Mouse (Mus musculus) lung, embryonic 16.5 days (tissue): ENCODE measurements at regions not wholly inside any gene's neighbourhood (a gene's known extent, or its start where the extent isn't known, plus 50 kb on each side); places are given as distances from the start of the nearest gene placed in this dataset.

ENCODE experiments used
- ATAC-seq: fragments of 200-750 bp; cut with Nextera tagmentation; 2 replicates; pipeline ENCODE4 v1.8.0; 2017; ENCODE audit warnings: low read depth, mild to moderate bottlenecking, moderate library complexity
- H3K27ac ChIP-seq: fragments of 300-500 bp; sonication (generic); 2 replicates; pipeline ENCODE4 v1.5.1; 2014; ENCODE audit warnings: mild to moderate bottlenecking, control low read depth, low read length
- H3K27me3 ChIP-seq: fragments of 300-500 bp; sonication (generic); 2 replicates; pipeline ENCODE4 v1.6.1; 2014; ENCODE audit warnings: low read depth, low read length, mixed read lengths; ENCODE audit not compliant: control insufficient read depth, insufficient read depth
- H3K36me3 ChIP-seq: fragments of 300-500 bp; sonication (generic); 2 replicates; pipeline ENCODE4 v1.6.1; 2014; ENCODE audit warnings: low read length; ENCODE audit not compliant: control insufficient read depth, insufficient read depth
- H3K4me1 ChIP-seq: fragments of 300-500 bp; sonication (generic); replicated peaks from 2 replicates; pipeline ENCODE4 v1.6.1; 2014; ENCODE audit warnings: low read length, mixed read lengths; ENCODE audit not compliant: control insufficient read depth, insufficient read depth
- H3K4me2 ChIP-seq: fragments of 300-500 bp; sonication (generic); 2 replicates; pipeline ENCODE4 v1.6.1; 2014; ENCODE audit warnings: low read depth, low read length, control low read depth
- H3K4me3 ChIP-seq: fragments of 300-500 bp; sonication (generic); 2 replicates; pipeline ENCODE4 v1.5.1; 2014; ENCODE audit warnings: mild to moderate bottlenecking, low read length, control low read depth
- H3K9ac ChIP-seq: fragments of 300-500 bp; sonication (generic); 2 replicates; pipeline ENCODE4 v1.6.1; 2014; ENCODE audit warnings: low read length, control low read depth
- H3K9me3 ChIP-seq: fragments of 300-500 bp; sonication (generic); 2 replicates; pipeline ENCODE4 v1.6.1; 2016; ENCODE audit warnings: low read length; ENCODE audit not compliant: control insufficient read depth
- WGBS: fragments of 180-500 bp; shearing (Covaris S2); extraction: QIAGEN DNeasy Blood & Tissue Kit; methylation state at CpG from one replicate; pipeline ENCODE4 v1.1.7; 2014; 5-methylcytosine and 5-hydroxymethylcytosine counted together

- Histone ChIP-seq H3K27me3 (no peaks in the 10 kb centered on the region), H3K27ac (peak overlapping the region; percentile 8; the same call in 1 of the 2 replicates), H3K36me3 (no peaks in the 10 kb centered on the region), H3K9ac (no peak overlapping the region), H3K4me3 (no peak overlapping the region), H3K9me3 (no peaks in the 10 kb centered on the region; the same call in 1 of the 2 replicates), H3K4me2 (no peak overlapping the region), H3K4me1 (peaks cover 3% of the 10 kb centered on the region; the same call in 1 of the 2 replicates)
- peak; percentile 80 for ATAC-seq
- 30% methylated on average over 3 of the region's 3 CpGs for WGBS
These were observed 612.5 kb upstream of the Klf6 start for GRCm38 (mm10) chr13:5248671-5249391.

DNA sequence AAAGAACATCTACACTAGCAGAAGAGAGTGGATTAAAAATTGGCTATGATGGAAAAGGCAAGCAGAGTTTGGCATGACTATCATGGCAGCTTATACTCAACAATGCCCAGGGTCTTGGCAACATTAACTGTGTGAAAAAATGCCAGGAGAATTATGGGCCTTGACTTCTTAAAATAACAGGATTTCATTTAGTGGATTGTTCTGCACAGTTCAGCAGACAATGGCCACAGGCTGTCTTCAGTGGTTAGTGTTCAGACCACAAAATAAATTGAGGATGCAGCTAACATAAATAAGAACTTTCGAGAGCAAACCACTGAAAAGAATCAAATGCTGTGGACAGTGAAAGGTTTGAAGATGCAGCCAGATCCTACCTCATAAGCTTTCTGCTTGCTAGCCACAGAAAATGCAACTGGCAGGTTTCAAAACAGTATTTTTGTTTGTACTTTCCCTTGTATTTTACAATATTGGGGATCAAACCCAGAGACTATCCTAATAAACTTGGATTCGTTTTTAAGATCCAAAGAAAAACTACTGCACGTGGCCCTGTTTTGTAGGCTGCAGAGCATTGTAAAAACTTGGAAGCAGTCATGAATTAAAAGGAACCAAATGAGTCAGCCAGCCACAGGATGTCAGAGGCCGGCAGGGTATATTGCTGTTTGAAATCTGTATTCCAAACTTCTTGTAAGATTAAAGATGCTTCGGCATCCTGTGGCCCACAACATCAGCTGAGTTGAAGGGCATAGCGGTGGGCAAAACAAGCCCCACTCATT, 603.2 kb upstream of the Klf6 start:
- Histone ChIP-seq H3K27me3 (no peaks in the 10 kb centered on the region), H3K4me3 (no peak overlapping the region), H3K9ac (no peak overlapping the region), H3K27ac (no peak overlapping the region), H3K9me3 (no peaks in the 10 kb centered on the region), H3K4me2 (no peak overlapping the region), H3K36me3 (no peaks in the 10 kb centered on the region), H3K4me1 (no peaks in the 10 kb centered on the region)
- 77% methylated on average over 6 of the region's 6 CpGs for WGBS
- ATAC-seq, result no peak

DNA sequence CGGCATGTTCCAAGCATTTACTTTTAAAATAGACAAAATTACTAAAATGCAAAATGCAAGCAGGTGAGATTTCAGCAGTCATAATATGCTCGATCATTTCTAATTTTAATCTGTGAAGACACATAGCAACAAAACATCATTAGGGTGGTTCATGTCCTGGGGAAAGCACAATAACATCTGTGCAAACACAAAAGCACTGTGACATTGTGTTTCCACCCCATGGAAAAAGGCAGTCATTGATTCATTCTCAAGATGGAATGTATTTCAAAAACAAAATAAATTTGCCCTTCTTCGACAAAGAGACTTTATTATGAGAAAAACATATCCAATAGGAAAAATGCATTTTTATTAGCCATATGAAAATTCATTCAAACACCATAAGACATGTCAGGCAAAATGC, 601.5 kb upstream of the Klf6 start:
- Histone ChIP-seq H3K27me3 (no peaks in the 10 kb centered on the region), H3K4me3 (no peak overlapping the region), H3K4me2 (no peak overlapping the region), H3K9me3 (no peaks in the 10 kb centered on the region), H3K36me3 (no peaks in the 10 kb centered on the region), H3K4me1 (no peaks in the 10 kb centered on the region), H3K27ac (no peak overlapping the region), H3K9ac (no peak overlapping the region)
- 85% methylated on average over 3 of the region's 3 CpGs for WGBS
- no peak for ATAC-seq

- Histone ChIP-seq H3K27me3 (no peaks in the 10 kb centered on the region), H3K9ac (no peak overlapping the region), H3K27ac (no peak overlapping the region), H3K4me3 (no peak overlapping the region), H3K9me3 (no peaks in the 10 kb centered on the region), H3K4me1 (no peaks in the 10 kb centered on the region), H3K4me2 (no peak overlapping the region), H3K36me3 (no peaks in the 10 kb centered on the region)
- ATAC-seq, result peak; percentile 66; the same call in 1 of the 2 replicates
- WGBS, result 37% methylated on average over 1 of the region's 1 CpGs
These were observed 588.6 kb upstream of the Klf6 start for GRCm38 (mm10) chr13:5272506-5273192.

DNA sequence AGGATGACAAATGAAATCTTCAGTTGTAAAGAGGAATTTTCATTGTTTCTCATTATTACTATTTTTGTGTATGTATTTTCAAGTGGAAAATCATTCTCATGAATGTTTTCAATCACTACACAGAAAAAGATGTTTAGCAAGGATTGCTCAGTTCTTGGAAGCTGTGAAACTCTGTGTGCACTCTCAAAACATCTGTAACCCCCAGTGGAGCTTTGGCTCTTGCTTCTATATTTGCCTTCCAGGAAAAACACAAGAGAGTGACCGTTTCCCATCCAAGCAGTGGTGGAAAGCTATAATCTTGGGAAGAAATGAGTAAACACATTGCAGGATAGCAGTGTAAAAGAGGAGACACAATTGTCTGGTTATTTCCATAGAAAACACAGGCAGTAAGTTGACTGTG, 584.7 kb upstream of the Klf6 start:
- no peaks in the 10 kb centered on the region for H3K27me3 ChIP-seq
- no peak overlapping the region for H3K4me3 ChIP-seq
- H3K4me2 ChIP-seq, result no peak overlapping the region
- ATAC-seq, result no peak
- H3K9me3 ChIP-seq, result no peaks in the 10 kb centered on the region
- H3K9ac ChIP-seq, result no peak overlapping the region
- 48% methylated on average over 1 of the region's 1 CpGs for WGBS
- H3K36me3 ChIP-seq, result no peaks in the 10 kb centered on the region
- no peak overlapping the region for H3K27ac ChIP-seq
- H3K4me1 ChIP-seq, result no peaks in the 10 kb centered on the region

- no peaks in the 10 kb centered on the region for H3K9me3 ChIP-seq
- H3K4me1 ChIP-seq, result no peaks in the 10 kb centered on the region
- H3K4me2 ChIP-seq, result no peak overlapping the region
- H3K9ac ChIP-seq, result no peak overlapping the region
- no peak for ATAC-seq
- no peak overlapping the region for H3K4me3 ChIP-seq
- no peaks in the 10 kb centered on the region for H3K36me3 ChIP-seq
- no peak overlapping the region for H3K27ac ChIP-seq
- WGBS, result 69% methylated on average over 1 of the region's 1 CpGs
- H3K27me3 ChIP-seq, result no peaks in the 10 kb centered on the region
These were observed 571.4 kb upstream of the Klf6 start for GRCm38 (mm10) chr13:5289753-5290449.

DNA sequence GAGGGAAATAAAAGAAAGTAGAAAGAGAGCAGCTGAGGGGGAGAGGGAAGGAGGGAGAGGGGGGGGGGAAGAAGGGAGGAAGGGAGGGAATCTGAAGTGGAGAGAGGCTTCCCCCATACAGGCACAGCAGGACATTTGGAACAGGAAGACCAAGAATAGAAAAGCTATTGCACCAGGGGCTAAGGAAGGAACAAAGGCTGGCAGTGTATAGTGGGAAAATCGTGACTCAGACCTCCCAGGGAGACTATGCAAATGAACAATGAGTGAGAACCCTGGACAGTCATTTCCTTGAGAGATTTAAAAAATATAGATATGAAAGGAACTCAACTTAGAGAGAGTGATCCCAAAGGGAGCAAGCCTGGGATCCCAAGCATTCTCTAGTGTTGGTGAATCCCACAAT, 559.1 kb upstream of the Klf6 start:
- no peaks in the 10 kb centered on the region for H3K36me3 ChIP-seq
- no peaks in the 10 kb centered on the region for H3K27me3 ChIP-seq
- ATAC-seq, result peak; percentile 79
- no peaks in the 10 kb centered on the region; the same call in 1 of the 2 replicates for H3K4me1 ChIP-seq
- no peak overlapping the region for H3K27ac ChIP-seq
- H3K9ac ChIP-seq, result no peak overlapping the region
- H3K4me3 ChIP-seq, result no peak overlapping the region
- 14% methylated on average over 1 of the region's 1 CpGs for WGBS
- H3K9me3 ChIP-seq, result no peaks in the 10 kb centered on the region
- no peak overlapping the region for H3K4me2 ChIP-seq

DNA sequence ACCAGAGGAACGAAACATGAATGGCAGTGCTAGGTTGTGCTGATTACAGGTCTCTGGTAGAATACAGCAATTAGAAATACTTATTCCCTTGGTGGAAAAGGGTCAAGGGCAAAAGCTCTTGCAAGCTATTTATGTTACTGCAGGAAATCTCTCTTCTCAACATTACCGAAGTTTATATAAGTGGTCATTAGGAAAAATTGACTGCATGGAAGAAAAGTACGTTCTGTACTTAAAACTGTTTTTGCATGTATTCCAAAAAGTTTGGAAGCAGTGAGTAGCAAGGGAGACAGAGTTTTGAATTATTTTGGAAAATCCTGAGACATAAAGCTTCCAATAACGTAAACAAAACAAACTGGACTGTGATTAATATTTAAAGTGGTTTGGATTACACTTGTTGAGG, 554.6 kb upstream of the Klf6 start:
- H3K36me3 ChIP-seq, result no peaks in the 10 kb centered on the region
- H3K27me3 ChIP-seq, result no peaks in the 10 kb centered on the region
- H3K27ac ChIP-seq, result peak overlapping the region; percentile 57
- H3K4me1 ChIP-seq, result no peaks in the 10 kb centered on the region; the same call in 1 of the 2 replicates
- no peak overlapping the region for H3K4me2 ChIP-seq
- 46% methylated on average over 4 of the region's 4 CpGs for WGBS
- H3K9me3 ChIP-seq, result no peaks in the 10 kb centered on the region
- H3K9ac ChIP-seq, result no peak overlapping the region
- no peak for ATAC-seq
- H3K4me3 ChIP-seq, result no peak overlapping the region

DNA sequence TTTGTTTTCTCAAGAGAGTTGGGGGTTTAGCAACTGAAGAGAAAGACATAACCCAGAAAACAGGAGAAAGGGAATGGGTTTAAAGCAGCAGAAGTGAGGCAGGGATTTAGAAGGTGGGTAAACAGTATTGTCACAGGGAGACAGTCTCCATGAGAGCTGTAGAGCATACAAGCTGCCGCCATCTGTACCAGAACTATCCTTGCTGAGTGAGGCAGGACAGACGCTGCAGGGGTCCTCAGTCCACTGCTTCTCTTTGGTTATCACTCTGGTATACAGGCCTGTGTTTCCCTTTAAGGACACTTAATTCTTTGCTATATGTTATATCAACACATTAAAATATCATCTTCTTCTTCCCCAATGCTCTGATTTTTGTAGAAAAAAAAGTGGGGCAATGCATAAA, 548.0 kb upstream of the Klf6 start:
- WGBS, result 44% methylated on average over 2 of the region's 2 CpGs
- H3K36me3 ChIP-seq, result no peaks in the 10 kb centered on the region
- H3K27ac ChIP-seq, result no peak overlapping the region
- 0 out of 2 replicates have a peak, but pooled peaks have one; percentile 43 for ATAC-seq
- H3K4me3 ChIP-seq, result no peak overlapping the region
- H3K4me1 ChIP-seq, result no peaks in the 10 kb centered on the region
- no peaks in the 10 kb centered on the region for H3K27me3 ChIP-seq
- no peaks in the 10 kb centered on the region for H3K9me3 ChIP-seq
- H3K4me2 ChIP-seq, result no peak overlapping the region
- no peak overlapping the region for H3K9ac ChIP-seq
